In the genomic region with DNA sequence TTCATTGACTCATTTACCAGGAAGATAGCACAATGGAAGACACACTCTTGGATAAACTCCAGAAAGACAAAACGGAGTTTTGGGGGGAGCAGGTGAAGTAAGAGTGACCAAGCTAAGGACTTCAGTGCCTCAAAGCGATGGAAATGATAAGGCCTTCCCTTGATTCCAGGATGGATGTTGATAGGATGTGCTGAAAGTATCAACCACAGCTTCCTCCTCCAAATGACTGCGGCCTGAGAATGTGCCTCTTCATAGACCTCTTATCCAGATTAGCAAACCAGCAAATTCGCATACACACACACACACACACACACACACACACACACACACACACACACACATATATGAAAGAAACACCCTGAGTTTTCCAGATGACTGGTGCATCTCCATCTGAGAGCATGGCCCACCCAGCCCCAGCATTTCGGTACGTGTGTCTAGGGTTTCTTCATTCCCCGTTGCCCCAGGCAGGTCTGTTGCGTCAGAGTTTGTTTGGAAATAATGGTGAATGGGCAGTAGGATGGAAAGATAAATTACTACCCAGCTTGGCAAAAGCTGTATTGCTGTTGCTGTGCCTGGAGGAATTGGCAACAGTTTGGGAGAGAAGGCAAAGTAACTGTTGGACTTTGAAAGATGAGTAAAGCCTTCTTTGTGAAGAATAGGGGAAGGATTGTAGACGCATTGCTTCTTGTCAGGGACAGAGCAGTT, we compare ENCODE assay signal across 17 mouse cellular contexts. TPM values are rescaled to one million over a fixed set of nuclear protein-coding genes. Genes with fewer than 3 reads are reported as not detected.
A peak's percentile ranks its signal among the peaks of the same experiment; 100 is the strongest.
DNase-seq lines count a peak whose midpoint lies in the region; ATAC-seq and TF ChIP-seq lines count a peak whose summit lies in the region.
"Had no signal": no experiment of that assay in that cellular context is flagged by ENCODE, and none has a peak within 500 bp of the region (broad histone marks: within the 10 kb centered on the region; RNA-seq: fewer than 3 reads in every experiment).

No protein-coding gene starts in this region.

- no peaks in the 10 kb centered on the region for H3K36me3 ChIP-seq in liver, embryonic 16.5 days (ENCODE audit: control insufficient read depth, insufficient read depth)
- no peaks in the 10 kb centered on the region for H3K36me3 ChIP-seq in liver, embryonic 11.5 days (ENCODE audit: control insufficient read depth, insufficient read depth, low read length)
- peaks cover 0 to 37% of the 10 kb centered on the region in 2 experiments; a peak in 2 of 4 replicates for H3K36me3 ChIP-seq in MEL (ENCODE audit: control insufficient read depth in 1 of 2, insufficient read depth in 2 of 2, low read length in 2 of 2)
- H3K36me3 ChIP-seq in midbrain, embryonic 14.5 days (ENCODE audit: control insufficient read depth, insufficient read depth, low read length) = no peaks in the 10 kb centered on the region
- H3K36me3 ChIP-seq: embryonic facial prominence, embryonic 13.5 days; limb, embryonic 15.5 days had no signal

- peak; percentile 49 to 67 for TF ChIP-seq EP300 in MEL (IDR thresholded peaks at IDR 0.05; ENCODE audit: low read depth in 1 of 2, low read length in 2 of 2)

- H3K79me2 ChIP-seq in MEL (ENCODE audit: control insufficient read depth, insufficient read depth, low read length, poor library complexity) = no peaks in the 10 kb centered on the region

- no peak overlapping the region for H3K4me2 ChIP-seq in liver, embryonic 16.5 days (ENCODE audit: low read depth, low read length)
- no peak overlapping the region for H3K4me2 ChIP-seq in liver, embryonic 11.5 days
- no peak overlapping the region for H3K4me2 ChIP-seq in midbrain, embryonic 14.5 days (ENCODE audit: low read length)
- H3K4me2 ChIP-seq: embryonic facial prominence, embryonic 13.5 days; heart, embryonic 11.5 days; limb, embryonic 15.5 days had no signal

- H3K27ac ChIP-seq in liver, embryonic 16.5 days (ENCODE audit: low read length) = no peak overlapping the region
- H3K27ac ChIP-seq in liver, embryonic 11.5 days (ENCODE audit: low read depth, low read length) = no peak overlapping the region
- peak overlapping the region; percentile 32 for H3K27ac ChIP-seq in MEL (ENCODE audit: control insufficient read depth, low read depth, low read length)
- no peak overlapping the region for H3K27ac ChIP-seq in midbrain, embryonic 14.5 days (replicated peaks; ENCODE audit: low read depth, low read length)
- H3K27ac ChIP-seq: embryonic facial prominence, embryonic 13.5 days; limb, embryonic 15.5 days had no signal

- peak; percentile 40; the same call in 1 of the 2 replicates for ATAC-seq in liver, embryonic 16.5 days (ENCODE audit: low read depth)
- ATAC-seq in liver, embryonic 11.5 days (replicated peaks; ENCODE audit: low FRiP score) = no peak
- peak; percentile 83 for ATAC-seq in granulocyte monocyte progenitor cell, adult 5-6 weeks (replicated peaks; ENCODE audit: poor library complexity, severe bottlenecking)
- no peak for ATAC-seq in midbrain, embryonic 14.5 days (ENCODE audit: low FRiP score, low TSS enrichment)

- no peaks in the 10 kb centered on the region for H3K27me3 ChIP-seq in liver, embryonic 16.5 days (ENCODE audit: control insufficient read depth, insufficient read depth, low read depth, low read length)
- H3K27me3 ChIP-seq in liver, embryonic 11.5 days (replicated peaks; ENCODE audit: control insufficient read depth, insufficient read depth, low read length) = no peaks in the 10 kb centered on the region
- H3K27me3 ChIP-seq in MEL (ENCODE audit: control insufficient read depth in 1 of 2, insufficient read depth in 2 of 2, low read length in 2 of 2) = no peaks in the 10 kb centered on the region
- H3K27me3 ChIP-seq in midbrain, embryonic 14.5 days (ENCODE audit: control insufficient read depth, insufficient read depth, low read length) = peaks cover 9% of the 10 kb centered on the region; the same call in 1 of the 2 replicates
- H3K27me3 ChIP-seq: CH12.LX; limb, embryonic 15.5 days had no signal

- no peak overlapping the region for H3K4me3 ChIP-seq in liver, embryonic 16.5 days (ENCODE audit: low read depth, low read length)
- H3K4me3 ChIP-seq in liver, embryonic 11.5 days (ENCODE audit: low read depth, low read length) = no peak overlapping the region
- no peak overlapping the region for H3K4me3 ChIP-seq in MEL (ENCODE audit: control insufficient read depth in 1 of 2, insufficient read depth in 1 of 2, low read depth in 2 of 2, low read length in 2 of 2)
- H3K4me3 ChIP-seq in midbrain, embryonic 14.5 days (replicated peaks; ENCODE audit: low read depth, low read length) = no peak overlapping the region
- H3K4me3 ChIP-seq: embryonic facial prominence, embryonic 13.5 days; limb, embryonic 15.5 days; myocyte had no signal

- TF ChIP-seq RAD21 in MEL (IDR thresholded peaks at IDR 0.05; ENCODE audit: low read depth, low read length) = no peak

- WGBS in liver, embryonic 16.5 days (ENCODE audit: insufficient replicate concordance) = 48% methylated on average over 9 of the region's 9 CpGs
- whole genome bisulfite sequencing in liver, embryonic 11.5 days = 66% methylated on average over 9 of the region's 9 CpGs
- 93% methylated on average over 9 of the region's 9 CpGs for whole genome bisulfite sequencing in midbrain, embryonic 14.5 days

- TF ChIP-seq POLR2A in MEL (IDR thresholded peaks at IDR 0.05; ENCODE audit: control insufficient read depth in 1 of 2, insufficient read depth in 1 of 2, low read depth in 1 of 2, low read length in 2 of 2, poor library complexity in 1 of 2) = no peak

- TF ChIP-seq CTCF in MEL (IDR thresholded peaks at IDR 0.05 in 2 of 3, conservative IDR thresholded peaks at IDR 0.05 in 1 of 3; ENCODE audit: control insufficient read depth in 1 of 3, insufficient read depth in 1 of 3, low read depth in 2 of 3, low read length in 3 of 3, poor library complexity in 1 of 3, severe bottlenecking in 1 of 3) = no peak

- no peak overlapping the region for H3K9ac ChIP-seq in liver, embryonic 16.5 days (ENCODE audit: low read depth, low read length)
- H3K9ac ChIP-seq in liver, embryonic 11.5 days (ENCODE audit: low read depth, low read length) = no peak overlapping the region
- no peak overlapping the region for H3K9ac ChIP-seq in MEL (ENCODE audit: control insufficient read depth, low read depth, low read length, poor library complexity, severe bottlenecking)
- H3K9ac ChIP-seq in midbrain, embryonic 14.5 days (replicated peaks; ENCODE audit: low read length) = no peak overlapping the region
- H3K9ac ChIP-seq: embryonic facial prominence, embryonic 13.5 days; limb, embryonic 15.5 days had no signal

- no peak for DNase-seq in liver, embryonic 11.5 days (ENCODE audit: low spot score)
- peak; percentile 65 for DNase-seq in MEL (ENCODE audit: low read depth, low spot score)
- peak; percentile 73 for DNase-seq in adipocyte (ENCODE audit: low spot score)
- no peak for DNase-seq in frontal cortex, postnatal 14 days (ENCODE audit: low spot score in 2 of 2)
- DNase-seq in midbrain, embryonic 14.5 days = no peak
- DNase-seq in right cerebral cortex, adult 18-20 months = no peak
- DNase-seq: cerebellum, adult 8-10 months; gastrocnemius, postnatal 10 days; heart, postnatal 14 days; retina, postnatal 1 day had no signal

- no peaks in the 10 kb centered on the region for H3K9me3 ChIP-seq in liver, embryonic 16.5 days (replicated peaks; ENCODE audit: control insufficient read depth, low read length)
- H3K9me3 ChIP-seq in liver, embryonic 11.5 days (ENCODE audit: control insufficient read depth, low read length) = no peaks in the 10 kb centered on the region
- no peaks in the 10 kb centered on the region for H3K9me3 ChIP-seq in MEL (replicated peaks; ENCODE audit: insufficient read depth, low read length)
- no peaks in the 10 kb centered on the region for H3K9me3 ChIP-seq in midbrain, embryonic 14.5 days (ENCODE audit: control insufficient read depth, low read length)
- H3K9me3 ChIP-seq: embryonic facial prominence, embryonic 13.5 days; limb, embryonic 15.5 days had no signal

- H3K4me1 ChIP-seq in liver, embryonic 16.5 days (ENCODE audit: control insufficient read depth, low read depth, low read length) = peaks cover 9% of the 10 kb centered on the region
- H3K4me1 ChIP-seq in liver, embryonic 11.5 days (replicated peaks; ENCODE audit: control insufficient read depth, insufficient read depth, low read length) = peaks cover 10% of the 10 kb centered on the region
- H3K4me1 ChIP-seq in MEL (ENCODE audit: control insufficient read depth in 1 of 2, insufficient read depth in 2 of 2, low read length in 2 of 2) = peaks cover 35 to 43% of the 10 kb centered on the region in 2 experiments
- 0 out of 2 replicates have a peak, but pooled peaks cover 5% of the 10 kb centered on the region for H3K4me1 ChIP-seq in midbrain, embryonic 14.5 days (ENCODE audit: control insufficient read depth, insufficient read depth, low read length)
- H3K4me1 ChIP-seq: limb, embryonic 15.5 days had no signal

TF ChIP-seq in MEL, 35 proteins besides CTCF, POLR2A, EP300 and RAD21 (continues in another document):
- TF ChIP-seq MEF2A (IDR thresholded peaks at IDR 0.05; ENCODE audit: extremely low read depth, insufficient replicate concordance, low read depth, low read length, poor library complexity, severe bottlenecking) (no peak), KAT2A (conservative IDR thresholded peaks at IDR 0.05; ENCODE audit: low read depth, low read length) (peak; percentile 24; the same call in 1 of the 2 replicates), GATA1 (IDR thresholded peaks at IDR 0.05; ENCODE audit: low read depth, low read length) (peak; percentile 57), ETS1 (IDR thresholded peaks at IDR 0.05; ENCODE audit: low read depth, low read length) (peak; percentile 56; the same call in 1 of the 2 replicates), MAZ (IDR thresholded peaks at IDR 0.05; ENCODE audit: low read depth, low read length) (no peak), MXI1 (IDR thresholded peaks at IDR 0.05; ENCODE audit: low read depth, low read length) (peak; percentile 30; the same call in 1 of the 2 replicates), USF2 (IDR thresholded peaks at IDR 0.05; ENCODE audit: borderline replicate concordance in 1 of 2, insufficient read depth in 1 of 2, low read depth in 1 of 2, low read length in 2 of 2) (no peak), MYB (IDR thresholded peaks at IDR 0.05; ENCODE audit: low read depth, low read length) (no peak), ZC3H11A (IDR thresholded peaks at IDR 0.05; ENCODE audit: low read depth, low read length) (no peak), RCOR1 (IDR thresholded peaks at IDR 0.05; ENCODE audit: low read depth, low read length) (peak; percentile 62; the same call in 1 of the 2 replicates)

RNA-seq across cellular contexts. Expression of a gene that starts 9.7 kb away (rescaled TPM):
- 54.4 and 56.6 TPM in 2 replicates for polyA plus RNA-seq in liver, embryonic 16.5 days (2015; fragmentation: Nextera tagmentation; extraction: Ambion mirVana)
- polyA plus RNA-seq in liver, embryonic 11.5 days (2014; fragmentation: Nextera tagmentation; extraction: Ambion mirVana) = 27.9 and 31.1 TPM in 2 replicates
- total RNA-seq in MEL (2012; rRNA removed) = 18.1 and 29.3 TPM in 2 replicates
- 10 to 100 TPM in 1 of 2 experiments, not detected in 1; 37.4 TPM for polyA plus RNA-seq in MEL (2012; ENCODE audit: insufficient read depth in 1 of 2, insufficient read length in 2 of 2, low read depth in 1 of 2, low replicate concordance in 2 of 2, missing spikeins in 1 of 2)
- total RNA-seq in granulocyte monocyte progenitor cell, adult 5-6 weeks (2014; fragmentation: Nextera tagmentation) = 6.2 and 12.7 TPM in 2 replicates
- total RNA-seq in granulocyte monocyte progenitor cell, adult 5-6 weeks (2017) = 52.5 and 66.5 TPM in 2 replicates
- 13.7 and 18.6 TPM in 2 replicates for polyA plus RNA-seq in midbrain, embryonic 14.5 days (2014; fragmentation: Nextera tagmentation; extraction: Ambion mirVana)

Comparison
In these comparisons a context has a peak if more than half of its experiments do, and no peak if none do; other contexts are left out.
1. ATAC-seq: peak in liver, embryonic 16.5 days (single experiment) and granulocyte monocyte progenitor cell, adult 5-6 weeks (single experiment); none in liver, embryonic 11.5 days (single experiment) and midbrain, embryonic 14.5 days (single experiment).
2. DNase-seq: peak in MEL (single experiment) and adipocyte (single experiment); none in liver, embryonic 11.5 days (single experiment), frontal cortex, postnatal 14 days (0 of 2), midbrain, embryonic 14.5 days (single experiment) and right cerebral cortex, adult 18-20 months (single experiment).